Mouse (Mus musculus) MEL (cell line): ENCODE results near the gene Gm12184. TPM values are rescaled to one million over a fixed set of nuclear protein-coding genes. Genes with fewer than 3 reads are reported as not detected.
A peak's percentile ranks its signal among the peaks of the same experiment; 100 is the strongest.

Source experiments
- DNase-seq: peaks from one replicate; pipeline ENCODE4 v3.0.0; 2011; ENCODE audit warnings: low read depth, low spot score
- H3K27ac ChIP-seq: 2 replicates; pipeline ENCODE4 v1.5.1; 2012; ENCODE audit warnings: low read depth, mild to moderate bottlenecking, control low read depth, low read length, moderate library complexity; ENCODE audit not compliant: control insufficient read depth
- H3K27me3 ChIP-seq, 2 experiments: fragments of 150-350 bp in 1 of 2; sonication (generic) in 1 of 2; 2 replicates each; pipeline ENCODE4 v1.6.1; 2012; ENCODE audit warnings: low read length in 2 of 2, mild to moderate bottlenecking in 2 of 2, improper control_type of control experiment in 1 of 2, moderate library complexity in 1 of 2; ENCODE audit not compliant: insufficient read depth in 2 of 2, control insufficient read depth in 1 of 2
- H3K36me3 ChIP-seq, 2 experiments: 2 replicates each; pipeline ENCODE4 v1.6.1; 2012 to 2014; ENCODE audit warnings: low read length in 2 of 2, improper control_type of control experiment in 1 of 2, inconsistent platforms in 1 of 2, mild to moderate bottlenecking in 1 of 2; ENCODE audit not compliant: insufficient read depth in 2 of 2, control insufficient read depth in 1 of 2
- H3K4me1 ChIP-seq, 2 experiments: fragments of 150-350 bp in 1 of 2; sonication (generic) in 1 of 2; 2 replicates each; pipeline ENCODE4 v1.6.1; 2012; ENCODE audit warnings: low read length in 2 of 2, improper control_type of control experiment in 1 of 2, mild to moderate bottlenecking in 1 of 2; ENCODE audit not compliant: insufficient read depth in 2 of 2, control insufficient read depth in 1 of 2
- H3K4me3 ChIP-seq, 2 experiments: fragments of 150-350 bp in 1 of 2; sonication (generic) in 1 of 2; 2 replicates each; pipeline ENCODE4 v1.5.1; 2012; ENCODE audit warnings: low read depth in 2 of 2, low read length in 2 of 2, mild to moderate bottlenecking in 2 of 2, moderate library complexity in 2 of 2, control low read depth in 1 of 2, improper control_type of control experiment in 1 of 2; ENCODE audit not compliant: control insufficient read depth in 1 of 2, insufficient read depth in 1 of 2
- H3K79me2 ChIP-seq: 2 replicates; pipeline ENCODE4 v1.6.1; 2012; ENCODE audit warnings: mild to moderate bottlenecking, low read length, moderate library complexity; ENCODE audit not compliant: control insufficient read depth, poor library complexity, insufficient read depth
- H3K9ac ChIP-seq: 2 replicates; pipeline ENCODE4 v1.6.1; 2012; ENCODE audit warnings: low read depth, mild to moderate bottlenecking, control low read depth, low read length, moderate library complexity; ENCODE audit not compliant: control insufficient read depth, poor library complexity, severe bottlenecking
- H3K9me3 ChIP-seq: fragments of 150-350 bp; sonication (generic); replicated peaks from 2 replicates; pipeline ENCODE4 v1.6.1; 2012; ENCODE audit warnings: mild to moderate bottlenecking, low read length, improper control_type of control experiment, moderate library complexity; ENCODE audit not compliant: insufficient read depth
- BHLHE40 ChIP-seq: IDR thresholded peaks from 2 replicates; pipeline ENCODE4 v1.6.1; 2012; ENCODE audit warnings: low read depth, mild to moderate bottlenecking, inconsistent platforms, low read length, improper control_type of control experiment, borderline replicate concordance
- CHD2 ChIP-seq: IDR thresholded peaks from 2 replicates; pipeline ENCODE4 v1.6.1; 2011; ENCODE audit warnings: low read length, improper control_type of control experiment
- CTCF ChIP-seq, 3 experiments: IDR thresholded peaks in 2 of 3; conservative IDR thresholded peaks in 1 of 3; 2 replicates each; pipeline ENCODE4 v1.5.1; 2011 to 2012; ENCODE audit warnings: low read length in 3 of 3, low read depth in 2 of 3, mild to moderate bottlenecking in 2 of 3, improper control_type of control experiment in 1 of 3, inconsistent platforms in 1 of 3, mixed read lengths in 1 of 3, moderate library complexity in 1 of 3; ENCODE audit not compliant: control insufficient read depth in 1 of 3, insufficient read depth in 1 of 3, poor library complexity in 1 of 3, severe bottlenecking in 1 of 3
- ELF1 ChIP-seq: IDR thresholded peaks from 2 replicates; pipeline ENCODE4 v1.6.1; 2014; ENCODE audit warnings: low read depth, mild to moderate bottlenecking, inconsistent platforms, low read length, improper control_type of control experiment, moderate library complexity
- EP300 ChIP-seq, 2 experiments: IDR thresholded peaks; 2 replicates each; pipeline ENCODE4 v1.6.1; 2011; ENCODE audit warnings: improper control_type of control experiment in 2 of 2, low read length in 2 of 2, low read depth in 1 of 2, mild to moderate bottlenecking in 1 of 2
- ETS1 ChIP-seq: IDR thresholded peaks from 2 replicates; pipeline ENCODE4 v1.6.1; 2012; ENCODE audit warnings: low read depth, mild to moderate bottlenecking, inconsistent platforms, low read length, improper control_type of control experiment, moderate library complexity
- GABPA ChIP-seq: IDR thresholded peaks from 2 replicates; pipeline ENCODE4 v1.6.1; 2012; ENCODE audit warnings: low read depth, mild to moderate bottlenecking, inconsistent platforms, low read length, improper control_type of control experiment, moderate library complexity
- GATA1 ChIP-seq: IDR thresholded peaks from 2 replicates; pipeline ENCODE4 v1.6.1; 2011; ENCODE audit warnings: low read depth, low read length, improper control_type of control experiment
- HCFC1 ChIP-seq: IDR thresholded peaks from 2 replicates; pipeline ENCODE4 v1.6.1; 2012; ENCODE audit warnings: low read depth, mild to moderate bottlenecking, inconsistent platforms, low read length, improper control_type of control experiment, moderate library complexity
- JUND ChIP-seq: IDR thresholded peaks from 2 replicates; pipeline ENCODE4 v1.6.1; 2011; ENCODE audit warnings: low read depth, mild to moderate bottlenecking, improper control_type of control experiment, low read length
- KAT2A ChIP-seq: conservative IDR thresholded peaks from 2 replicates; pipeline ENCODE4 v1.6.1; 2012; ENCODE audit warnings: low read depth, low read length, improper control_type of control experiment, inconsistent platforms
- MAFK ChIP-seq: IDR thresholded peaks from 2 replicates; pipeline ENCODE4 v1.6.1; 2011; ENCODE audit warnings: low read depth, mild to moderate bottlenecking, low read length, improper control_type of control experiment, borderline replicate concordance
- MAX ChIP-seq: IDR thresholded peaks from 2 replicates; pipeline ENCODE4 v1.6.1; 2011; ENCODE audit warnings: low read length, improper control_type of control experiment
- MAZ ChIP-seq: IDR thresholded peaks from 2 replicates; pipeline ENCODE4 v1.6.1; 2012; ENCODE audit warnings: low read depth, mild to moderate bottlenecking, inconsistent platforms, low read length, improper control_type of control experiment
- MEF2A ChIP-seq: IDR thresholded peaks from 2 replicates; pipeline ENCODE4 v1.6.1; 2014; ENCODE audit warnings: low read depth, mild to moderate bottlenecking, inconsistent platforms, low read length, improper control_type of control experiment; ENCODE audit not compliant: poor library complexity, insufficient replicate concordance, severe bottlenecking; ENCODE audit errors: extremely low read depth
- MXI1 ChIP-seq: IDR thresholded peaks from 2 replicates; pipeline ENCODE4 v1.6.1; 2011; ENCODE audit warnings: mild to moderate bottlenecking, low read depth, low read length, improper control_type of control experiment
- MYB ChIP-seq: IDR thresholded peaks from 2 replicates; pipeline ENCODE4 v1.6.1; 2011; ENCODE audit warnings: mild to moderate bottlenecking, low read depth, low read length, improper control_type of control experiment
- MYC ChIP-seq: IDR thresholded peaks from 2 replicates; pipeline ENCODE4 v1.6.1; 2011; ENCODE audit warnings: low read depth, mild to moderate bottlenecking, low read length, improper control_type of control experiment, moderate library complexity
- NELFE ChIP-seq: IDR thresholded peaks from 2 replicates; pipeline ENCODE4 v1.6.1; 2011; ENCODE audit warnings: low read depth, low read length, improper control_type of control experiment
- NRF1 ChIP-seq: IDR thresholded peaks from 2 replicates; pipeline ENCODE4 v1.6.1; 2014; ENCODE audit warnings: low read depth, mild to moderate bottlenecking, inconsistent platforms, low read length, improper control_type of control experiment, moderate library complexity; ENCODE audit not compliant: poor library complexity, insufficient read depth, severe bottlenecking
- POLR2A ChIP-seq, 2 experiments: IDR thresholded peaks; 2 replicates each; pipeline ENCODE4 v1.6.1; 2011 to 2012; ENCODE audit warnings: low read length in 2 of 2, mild to moderate bottlenecking in 2 of 2, control low read depth in 1 of 2, improper control_type of control experiment in 1 of 2, low read depth in 1 of 2, moderate library complexity in 1 of 2; ENCODE audit not compliant: control insufficient read depth in 1 of 2, insufficient read depth in 1 of 2, poor library complexity in 1 of 2
- POLR2AphosphoS2 ChIP-seq: IDR thresholded peaks from 2 replicates; pipeline ENCODE4 v1.6.1; 2011; ENCODE audit warnings: low read length, improper control_type of control experiment
- RAD21 ChIP-seq: IDR thresholded peaks from 2 replicates; pipeline ENCODE4 v1.6.1; 2011; ENCODE audit warnings: mild to moderate bottlenecking, low read depth, low read length, improper control_type of control experiment
- RCOR1 ChIP-seq: IDR thresholded peaks from 2 replicates; pipeline ENCODE4 v1.6.1; 2012; ENCODE audit warnings: low read depth, mild to moderate bottlenecking, inconsistent platforms, low read length, improper control_type of control experiment
- SIN3A ChIP-seq: IDR thresholded peaks from 2 replicates; pipeline ENCODE4 v1.6.1; 2012; ENCODE audit warnings: low read length, improper control_type of control experiment, inconsistent platforms
- SMC3 ChIP-seq: IDR thresholded peaks from 2 replicates; pipeline ENCODE4 v1.6.1; 2011; ENCODE audit warnings: low read depth, low read length, improper control_type of control experiment
- TAL1 ChIP-seq: IDR thresholded peaks from 2 replicates; pipeline ENCODE4 v1.6.1; 2012; ENCODE audit warnings: mild to moderate bottlenecking, inconsistent platforms, low read length, moderate library complexity, mixed read lengths
- TBP ChIP-seq: IDR thresholded peaks from 2 replicates; pipeline ENCODE4 v1.8.0; 2011; ENCODE audit warnings: low read depth, low read length, improper control_type of control experiment
- TCF12 ChIP-seq: IDR thresholded peaks from 2 replicates; pipeline ENCODE4 v1.6.1; 2014; ENCODE audit warnings: low read depth, mild to moderate bottlenecking, inconsistent platforms, low read length, improper control_type of control experiment, moderate library complexity
- UBTF ChIP-seq: IDR thresholded peaks from 2 replicates; pipeline ENCODE4 v1.6.1; 2012; ENCODE audit warnings: low read depth, mild to moderate bottlenecking, inconsistent platforms, low read length, improper control_type of control experiment, moderate library complexity, borderline replicate concordance; ENCODE audit not compliant: insufficient read depth
- ZC3H11A ChIP-seq: IDR thresholded peaks from 2 replicates; pipeline ENCODE4 v1.6.1; 2012; ENCODE audit warnings: low read depth, mild to moderate bottlenecking, inconsistent platforms, low read length, improper control_type of control experiment
- ZMIZ1 ChIP-seq: IDR thresholded peaks from 2 replicates; pipeline ENCODE4 v1.6.1; 2012; ENCODE audit warnings: low read depth, mild to moderate bottlenecking, inconsistent platforms, low read length, improper control_type of control experiment, moderate library complexity
- ZNF384 ChIP-seq: IDR thresholded peaks from 2 replicates; pipeline ENCODE4 v1.6.1; 2012; ENCODE audit warnings: low read depth, mild to moderate bottlenecking, inconsistent platforms, low read length, improper control_type of control experiment
- polyA plus RNA-seq, 2 experiments: library from polyadenylated mRNA; stranded (reverse) in 1 of 2; unstranded in 1 of 2; fragments of >175 nt in 1 of 2; fragments of >200 nt in 1 of 2; gene quantifications; 2 replicates each; pipeline versions ENCODE4 v1.2.1 to v1.2.4; 2012; ENCODE audit warnings: low replicate concordance in 2 of 2, low read depth in 1 of 2; ENCODE audit not compliant: insufficient read length in 2 of 2, insufficient read depth in 1 of 2, missing spikeins in 1 of 2
- total RNA-seq: library from RNA; depleted of rRNA; stranded (reverse); fragments of 300-350 nt; gene quantifications from 2 replicates; pipeline ENCODE4 v1.2.3, GENCODE M21; 2012

Gene Gm12184
- total and polyA plus RNA-seq, 3 experiments: 10.9 to 15.3 TPM; not detected in 1

DNA sequence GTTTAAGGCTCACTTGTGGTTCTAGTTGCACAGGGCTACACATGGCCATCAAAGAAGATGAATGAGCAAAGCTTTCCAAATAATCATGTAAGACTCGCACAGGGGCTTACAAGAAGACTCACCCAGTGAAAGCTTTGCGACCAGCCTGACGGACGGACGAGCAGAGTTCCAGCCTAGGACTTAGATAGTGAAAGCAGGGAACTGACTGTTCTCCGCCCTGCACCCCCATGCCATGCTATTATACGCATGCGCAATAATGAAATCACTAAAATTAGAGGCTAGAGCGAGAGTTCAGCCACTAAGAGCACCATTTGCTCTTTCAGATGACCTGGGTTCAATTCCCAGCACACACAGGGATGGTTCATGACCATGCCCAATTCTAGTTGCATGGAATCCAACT lies 49.2 kb downstream of the Gm12184 start (continued):
- TF ChIP-seq ETS1: no peak
- peak; percentile 70; the same call in 1 of the 2 replicates for TF ChIP-seq TBP
- TF ChIP-seq RAD21: no peak
- TF ChIP-seq ZC3H11A: no peak
- TF ChIP-seq ZNF384: no peak
- peak; percentile 70 for TF ChIP-seq NRF1
- no peak for TF ChIP-seq ELF1
- TF ChIP-seq POLR2AphosphoS2: peak; percentile 30; the same call in 1 of the 2 replicates
- no peak for TF ChIP-seq MAX
- TF ChIP-seq TAL1: no peak
- 0 out of 2 replicates have a peak, but pooled peaks have one; percentile 58 for TF ChIP-seq MAZ
- TF ChIP-seq SMC3: no peak
- TF ChIP-seq MYC: no peak
- no peak for TF ChIP-seq UBTF
- TF ChIP-seq SIN3A: no peak; the same call in 1 of the 2 replicates
- TF ChIP-seq TCF12: no peak; the same call in 1 of the 2 replicates
- no peak for TF ChIP-seq GABPA
- TF ChIP-seq, all 39 proteins: peak for 9

- peaks cover 0 to 4% of the 10 kb centered on the region in 2 experiments; a peak in 2 of 4 replicates for H3K36me3 ChIP-seq
- no peaks in the 10 kb centered on the region for H3K9me3 ChIP-seq
- H3K79me2 ChIP-seq: no peaks in the 10 kb centered on the region
- H3K27me3 ChIP-seq: no peaks in the 10 kb centered on the region
- H3K4me3 ChIP-seq: peak overlapping the region; percentile 73 to 92; a peak in 3 of 4 replicates
- no peak overlapping the region for H3K9ac ChIP-seq
- DNase-seq: peak; percentile 91
- H3K4me1 ChIP-seq: peaks cover 12 to 26% of the 10 kb centered on the region in 2 experiments
- no peak overlapping the region for H3K27ac ChIP-seq
- peak; percentile 92 for TF ChIP-seq MYC
- TF ChIP-seq MAZ: 0 out of 2 replicates have a peak, but pooled peaks have one; percentile 18
- peak; percentile 43; the same call in 1 of the 2 replicates for TF ChIP-seq HCFC1
- TF ChIP-seq SMC3: peak; percentile 71
- no peak for TF ChIP-seq EP300 (IDR thresholded peaks at IDR 0.05; ENCODE audit: low read depth in 1 of 2, low read length in 2 of 2)
- no peak for TF ChIP-seq GATA1
- no peak for TF ChIP-seq NRF1
- TF ChIP-seq TAL1: no peak
- no peak for TF ChIP-seq BHLHE40
- no peak for TF ChIP-seq ZNF384
- no peak for TF ChIP-seq POLR2A (IDR thresholded peaks at IDR 0.05; ENCODE audit: control insufficient read depth in 1 of 2, insufficient read depth in 1 of 2, low read depth in 1 of 2, low read length in 2 of 2, poor library complexity in 1 of 2)
- no peak for TF ChIP-seq ZMIZ1
- TF ChIP-seq MYB: no peak
- no peak for TF ChIP-seq JUND
- no peak for TF ChIP-seq MEF2A
- TF ChIP-seq ZC3H11A: no peak
- TF ChIP-seq NELFE: no peak
- TF ChIP-seq POLR2AphosphoS2: no peak
- no peak for TF ChIP-seq GABPA
- TF ChIP-seq CHD2: no peak
- peak; percentile 50 for TF ChIP-seq RAD21
- peak; percentile 88 for TF ChIP-seq MAX
- no peak for TF ChIP-seq TCF12
- no peak for TF ChIP-seq ELF1
- no peak for TF ChIP-seq UBTF
- peak; percentile 95 for TF ChIP-seq MXI1
- peak; percentile 87 to 98 (median 97) for TF ChIP-seq CTCF (IDR thresholded peaks at IDR 0.05 in 2 of 3, conservative IDR thresholded peaks at IDR 0.05 in 1 of 3; ENCODE audit: control insufficient read depth in 1 of 3, insufficient read depth in 1 of 3, low read depth in 2 of 3, low read length in 3 of 3, poor library complexity in 1 of 3, severe bottlenecking in 1 of 3)
- TF ChIP-seq RCOR1: peak; percentile 44
- TF ChIP-seq KAT2A: no peak
- no peak for TF ChIP-seq MAFK
Measured at GRCm38 (mm10) chr11:48776664-48777063, 49.8 kb downstream of the Gm12184 start.
